Mouse (Mus musculus) monocyte, adult 5-6 weeks (primary cell): Measurements from ENCODE around the gene Sgcb. TPM values are rescaled to one million over a fixed set of nuclear protein-coding genes. Genes with fewer than 3 reads are reported as not detected.

Experiments used
- ATAC-seq: fragments of 153-309, 156-312 bp; replicated peaks from 2 replicates; pipeline ENCODE4 v1.8.0; 2017; ENCODE audit warnings: mild to moderate bottlenecking; ENCODE audit not compliant: low TSS enrichment, insufficient number of reproducible peaks, severe bottlenecking, poor library complexity, low FRiP score
- total RNA-seq: library from RNA; stranded (forward); fragments of 200-1000, 200-491, 200-594 nt; gene quantifications from 3 replicates; pipeline ENCODE4 v1.2.3, GENCODE M21; 2017

Sgcb gene
- 0.67 to 3.4 TPM (median 2.3 TPM) in 3 replicates for total RNA-seq

DNA sequence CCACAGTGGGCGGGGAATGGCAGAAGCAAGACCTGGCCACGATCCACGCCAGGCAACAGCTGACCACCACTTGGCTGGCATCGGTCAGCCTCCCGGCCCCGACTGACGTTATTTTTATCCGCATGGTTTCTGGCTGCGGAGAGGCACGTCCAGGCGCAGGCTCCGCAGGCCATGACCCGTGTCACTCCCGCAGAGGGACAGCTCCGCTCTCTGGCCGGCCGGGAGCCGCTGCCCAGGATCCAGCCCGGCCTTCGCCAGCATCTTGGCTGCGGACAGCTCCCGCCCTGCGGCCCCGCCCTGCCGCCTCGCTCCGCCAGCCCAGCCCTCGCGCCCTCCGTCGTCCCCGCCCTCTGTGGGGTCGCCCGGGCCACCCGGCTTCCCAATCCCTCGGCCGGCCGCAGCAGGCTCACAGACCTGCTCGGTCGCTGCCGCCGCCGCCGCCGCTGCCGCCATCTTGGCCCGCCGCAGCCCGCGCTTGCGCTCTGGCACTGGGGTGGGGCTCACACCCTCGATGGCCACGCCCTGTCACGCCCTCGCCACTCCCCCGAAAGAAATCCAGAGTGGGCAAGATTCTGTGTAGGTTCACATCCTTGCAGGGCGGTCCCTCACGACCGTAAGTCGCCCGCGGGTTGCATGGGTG is at the start of gene Sgcb:
TSS of gene Sgcb (minus strand) at position 530 of the 640 bp plus-strand sequence.
- ATAC-seq, result peak; percentile 18; the same call in 1 of the 2 replicates

DNA sequence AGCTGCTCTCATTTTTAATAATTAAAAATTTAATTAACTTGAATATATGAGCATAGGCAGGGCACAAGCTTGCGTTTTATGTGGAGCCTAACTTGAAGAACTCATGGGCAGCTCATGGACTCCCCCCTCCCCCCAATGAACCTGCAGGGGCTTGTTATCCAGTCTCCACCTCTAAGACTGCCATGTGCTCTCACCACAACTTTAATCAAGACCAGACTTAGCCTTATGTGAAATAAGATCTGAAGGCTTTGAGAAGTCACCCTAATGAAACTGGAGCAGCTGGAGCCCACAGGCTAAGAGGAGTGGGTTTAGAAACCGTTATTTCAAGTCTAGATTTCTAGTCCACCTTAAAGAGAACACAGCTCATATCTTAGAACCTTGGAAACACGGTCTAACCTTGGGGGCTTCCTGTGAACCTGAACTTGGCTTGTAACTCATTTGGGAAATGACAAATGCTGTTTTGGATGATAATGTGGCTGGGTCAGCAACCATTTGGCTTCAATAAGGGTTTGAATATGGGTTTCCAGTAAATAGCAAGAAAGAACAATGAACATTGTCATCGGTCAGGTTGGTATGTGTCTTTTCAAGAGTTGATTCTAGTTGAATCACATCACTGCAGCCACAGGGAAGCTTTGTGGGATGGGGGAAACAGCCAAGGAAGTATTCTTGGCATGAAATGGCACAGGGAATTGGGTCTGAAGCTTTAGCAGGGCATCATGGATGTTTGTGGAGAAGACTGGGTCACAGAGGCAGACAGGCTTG is 46.8 kb upstream of the Sgcb start:
- no peak for ATAC-seq

DNA sequence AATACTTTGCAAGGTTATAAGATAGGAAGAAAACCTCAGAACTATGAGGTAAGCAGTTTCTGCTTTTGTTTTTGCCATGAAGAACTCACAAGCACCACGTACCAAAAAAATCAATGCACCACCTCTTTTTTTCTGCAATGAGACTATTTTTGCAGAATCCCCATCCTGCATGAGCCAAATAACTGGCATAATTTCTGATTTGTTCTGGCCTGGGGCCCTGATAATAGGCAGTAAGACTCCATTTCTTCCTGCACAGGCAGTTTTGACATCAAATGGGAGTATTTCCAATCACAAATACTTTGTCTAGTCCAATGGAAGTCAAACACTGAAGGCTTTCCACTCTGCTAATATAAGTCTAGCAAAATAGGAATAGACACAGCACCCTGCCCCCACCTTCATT is 46.2 kb upstream of the Sgcb start:
- no peak for ATAC-seq

DNA sequence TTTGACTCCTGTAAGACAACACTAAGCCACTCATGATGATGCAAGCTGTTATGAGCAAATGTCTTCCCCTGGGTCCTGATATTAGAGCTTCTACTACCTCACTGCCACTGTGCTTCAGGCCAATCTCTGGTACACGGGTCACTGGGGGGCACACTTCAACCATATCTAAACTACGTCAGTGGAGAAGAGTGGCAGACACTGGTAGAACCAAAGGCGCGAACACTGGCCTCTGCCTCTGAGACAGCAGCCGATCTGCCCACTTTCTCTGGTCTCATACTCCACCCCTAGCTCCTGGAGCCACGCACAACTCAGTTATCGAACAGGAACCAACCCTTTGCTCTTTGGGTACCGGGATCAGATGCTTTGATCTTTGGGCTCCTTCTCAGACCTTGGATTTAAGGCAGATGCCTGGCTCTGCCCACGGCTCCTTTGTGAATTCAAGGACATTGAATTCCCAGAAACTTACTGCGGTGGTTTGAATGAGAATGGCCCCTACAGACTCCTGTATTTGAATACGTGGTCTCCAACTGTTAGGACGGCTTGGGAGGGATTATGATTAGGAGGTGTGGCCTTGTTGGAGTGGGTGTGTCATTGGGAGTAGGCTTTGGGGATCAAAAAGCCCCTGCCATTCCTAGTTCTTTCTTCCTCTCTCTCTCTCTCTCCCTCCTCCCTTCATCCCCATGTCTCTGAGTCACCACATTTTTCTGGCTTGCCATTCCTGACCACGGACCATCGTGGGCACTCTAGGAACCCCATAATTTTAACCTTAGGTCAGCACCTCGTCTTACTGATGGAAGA is 44.3 kb upstream of the Sgcb start:
- no peak for ATAC-seq

DNA sequence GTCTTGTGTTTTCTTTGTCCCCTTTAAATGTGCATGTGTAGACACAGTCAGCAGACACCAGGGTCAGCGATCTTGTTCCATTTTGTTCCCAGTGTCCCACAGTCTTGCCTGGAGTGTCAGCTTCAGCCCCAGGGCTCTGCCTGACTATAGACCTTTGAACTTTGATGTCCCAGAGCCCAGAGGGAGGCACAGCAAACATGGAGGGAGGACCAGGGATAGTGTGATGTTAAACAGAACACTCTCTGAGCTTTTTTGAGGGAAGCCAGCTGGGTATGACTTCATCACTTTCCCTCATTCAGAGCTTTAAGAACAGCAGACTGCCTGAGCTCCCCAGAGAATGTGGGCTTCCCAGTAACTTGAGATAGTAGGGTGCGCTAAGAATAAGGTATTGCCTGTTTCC is 42.6 kb upstream of the Sgcb start:
- no peak for ATAC-seq

DNA sequence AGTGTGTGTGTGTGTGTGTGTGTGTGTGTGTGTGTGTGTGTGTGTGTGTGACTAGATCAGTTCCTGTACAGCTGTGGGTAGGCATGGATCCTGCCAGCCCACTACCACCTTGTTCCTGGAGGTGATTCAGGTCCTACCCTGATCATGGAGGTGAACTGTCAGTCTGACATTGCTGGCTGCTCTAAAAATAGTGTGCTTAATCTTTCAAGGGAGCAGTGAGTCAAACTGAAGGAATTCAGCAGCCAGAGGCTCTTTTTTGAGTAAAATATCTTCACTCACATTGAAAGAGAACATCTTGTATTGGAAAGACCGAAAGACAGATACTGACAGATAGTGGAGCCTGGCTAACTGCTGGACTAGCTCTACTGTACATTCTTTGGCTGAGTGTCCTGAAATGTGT is 41.0 kb upstream of the Sgcb start:
- ATAC-seq, result no peak

DNA sequence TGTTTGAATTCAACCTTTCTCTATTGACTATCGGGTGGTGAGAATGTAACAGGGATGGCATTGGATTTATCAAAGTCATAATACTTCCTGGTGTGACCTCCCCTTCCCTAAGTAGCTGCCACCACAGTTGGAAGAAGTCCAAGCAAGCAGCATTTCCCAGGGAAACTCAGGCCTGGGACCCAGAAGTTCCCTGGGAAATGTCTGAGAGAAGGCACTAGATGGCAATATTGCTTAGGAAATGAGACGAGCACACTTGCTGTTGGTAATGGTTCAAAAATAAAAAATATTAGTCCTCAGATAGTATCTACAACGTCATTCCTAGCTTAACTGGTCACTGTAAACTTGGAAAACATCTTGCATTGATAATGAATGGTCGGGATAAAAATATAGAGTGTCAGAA is 38.6 kb upstream of the Sgcb start:
- no peak for ATAC-seq

DNA sequence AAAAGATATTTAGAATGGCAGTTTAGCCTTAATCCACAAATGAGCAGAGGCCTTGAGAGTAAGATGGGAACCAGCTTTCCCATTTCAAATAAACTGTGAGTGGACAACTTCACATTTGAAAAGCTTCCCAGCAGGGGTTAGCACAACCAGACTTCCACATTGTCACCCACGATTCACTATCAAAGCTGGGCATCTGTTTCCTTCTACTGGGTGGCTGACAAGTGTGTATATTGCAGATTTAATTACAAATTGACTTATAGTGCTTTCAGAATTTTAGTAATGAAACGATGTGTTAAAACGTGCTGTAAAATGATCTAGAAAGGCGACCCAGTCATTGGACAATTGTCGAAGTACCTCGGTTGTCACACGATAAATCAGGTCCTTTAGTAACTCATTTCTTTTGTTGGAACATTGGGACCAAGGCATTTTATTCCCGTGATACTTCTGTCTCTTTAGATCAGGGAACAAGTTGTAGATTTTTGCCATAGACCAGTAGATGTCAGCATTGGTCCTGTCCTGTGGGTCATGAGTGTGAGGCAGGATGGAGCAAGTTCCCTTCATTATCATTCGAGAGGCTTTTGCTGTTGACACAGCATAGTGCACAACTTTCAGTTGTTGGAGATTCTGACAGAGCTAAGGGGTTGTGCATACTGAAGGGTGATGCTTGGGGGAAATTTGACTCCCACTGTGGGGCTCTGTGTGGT is 36.3 kb upstream of the Sgcb start:
- no peak for ATAC-seq

DNA sequence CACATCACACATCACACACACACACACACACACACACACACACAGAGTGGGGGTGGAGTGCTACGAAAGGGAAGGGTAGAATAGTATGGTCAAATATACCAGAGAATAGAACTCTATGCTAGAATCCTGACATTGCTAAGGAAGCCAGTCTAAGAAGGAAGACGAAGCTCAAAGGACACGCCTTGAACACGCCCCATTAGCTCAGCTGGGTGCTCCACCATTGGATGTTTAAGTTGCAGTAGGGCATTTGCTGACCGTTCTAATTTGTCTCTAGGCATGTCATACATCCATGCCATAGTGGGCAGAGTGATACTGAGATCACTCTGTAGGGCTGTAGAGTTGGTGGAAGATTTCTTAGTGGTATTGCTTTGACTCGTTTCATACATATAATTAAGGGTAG is 35.6 kb upstream of the Sgcb start:
- ATAC-seq, result no peak

DNA sequence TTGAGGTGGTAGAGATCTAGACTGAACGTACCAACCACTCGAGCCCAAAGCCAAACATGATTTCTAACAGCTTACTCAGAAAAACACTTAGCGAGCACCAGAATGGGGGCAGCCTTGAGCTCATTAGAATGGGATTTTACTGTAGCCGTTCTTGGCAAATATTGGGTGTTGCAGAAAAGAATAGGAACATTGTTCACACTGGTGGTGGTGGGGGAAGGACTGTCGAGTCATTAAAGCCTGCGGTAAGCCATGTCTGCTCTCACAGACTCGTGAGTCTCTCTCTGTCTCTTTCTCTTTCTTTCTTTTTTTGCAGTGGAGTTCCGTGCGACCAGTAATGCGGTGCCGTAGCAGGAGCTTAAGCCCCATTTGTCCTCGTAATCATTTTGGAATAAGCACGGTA is 29.0 kb upstream of the Sgcb start:
- ATAC-seq, result no peak

DNA sequence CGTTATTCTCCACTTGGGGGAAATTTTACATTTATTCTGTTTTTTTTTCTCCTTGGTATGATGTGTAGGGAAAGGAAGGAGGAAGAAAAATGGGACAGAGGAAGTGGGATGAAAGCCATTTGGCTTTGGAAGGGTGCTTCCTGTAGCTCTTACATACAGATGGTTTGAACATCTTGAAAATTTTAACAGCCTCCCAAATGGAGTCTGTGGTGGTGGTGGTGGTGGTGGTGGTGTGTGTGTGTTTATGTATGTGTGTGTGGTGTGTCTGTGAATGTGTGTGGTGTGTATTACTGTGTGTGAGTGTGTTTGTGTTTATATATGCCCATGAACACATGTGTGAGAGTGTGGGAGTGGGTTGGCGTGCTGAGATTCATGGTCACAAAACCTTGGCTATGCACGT is 28.0 kb upstream of the Sgcb start:
- ATAC-seq, result no peak

DNA sequence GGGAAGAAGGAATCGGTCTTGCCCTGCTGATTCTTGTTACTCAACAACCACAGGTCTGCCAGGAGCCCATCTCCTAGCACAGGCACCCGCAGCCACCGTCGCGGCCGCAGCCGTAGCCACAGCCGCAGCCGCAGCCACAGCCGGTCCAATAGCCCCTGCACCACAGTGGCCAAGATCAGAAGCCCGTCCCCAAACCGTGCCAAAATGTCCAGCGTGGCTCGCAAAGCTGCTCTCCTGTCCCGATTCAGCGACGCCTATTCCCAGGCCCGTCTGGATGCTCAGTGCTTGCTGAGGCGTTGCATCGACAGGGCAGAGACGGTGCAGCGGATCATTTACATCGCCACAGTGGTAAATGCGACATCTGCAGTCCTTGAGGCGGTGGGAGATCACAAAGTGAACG is 21.8 kb upstream of the Sgcb start:
- ATAC-seq, result no peak

DNA sequence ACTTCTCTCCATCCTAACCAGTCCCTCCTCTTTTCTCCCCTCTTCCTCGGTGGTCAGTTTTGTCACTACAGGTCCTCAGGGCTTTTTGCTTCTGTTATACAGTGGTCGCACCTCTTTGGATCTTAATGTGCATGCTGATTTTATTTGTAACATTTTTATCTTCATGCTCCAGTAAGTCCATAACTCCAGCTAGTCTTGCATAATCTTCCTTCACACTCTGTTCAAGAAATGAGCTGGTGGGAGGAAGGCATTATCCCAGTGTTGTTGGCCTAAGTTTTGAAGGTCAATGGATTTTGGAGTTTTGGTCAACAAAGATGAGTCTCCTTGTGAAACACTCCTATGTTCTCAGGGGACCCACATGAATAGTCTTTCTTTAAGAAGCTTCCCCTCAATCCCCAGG is 20.3 kb upstream of the Sgcb start:
- ATAC-seq, result no peak

DNA sequence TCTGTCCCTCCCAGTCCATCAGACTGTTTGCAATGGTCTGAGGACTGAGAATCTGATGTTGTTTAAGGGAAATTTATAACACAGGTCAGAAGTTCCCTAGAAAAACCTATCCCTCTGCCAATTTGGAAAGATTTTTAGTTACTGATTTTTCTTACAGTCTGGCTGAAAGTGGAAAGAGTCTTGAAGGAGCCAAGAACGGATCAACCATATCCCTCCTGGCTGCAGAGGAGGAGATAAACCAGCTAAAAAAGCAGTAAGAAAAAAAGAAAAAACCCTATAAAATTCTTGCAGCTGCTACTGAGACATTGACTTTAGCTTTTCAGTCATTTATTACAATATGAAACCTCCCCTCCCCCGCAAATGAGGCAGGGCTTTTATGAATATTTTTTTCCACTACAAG is 19.1 kb upstream of the Sgcb start:
- ATAC-seq, result no peak

DNA sequence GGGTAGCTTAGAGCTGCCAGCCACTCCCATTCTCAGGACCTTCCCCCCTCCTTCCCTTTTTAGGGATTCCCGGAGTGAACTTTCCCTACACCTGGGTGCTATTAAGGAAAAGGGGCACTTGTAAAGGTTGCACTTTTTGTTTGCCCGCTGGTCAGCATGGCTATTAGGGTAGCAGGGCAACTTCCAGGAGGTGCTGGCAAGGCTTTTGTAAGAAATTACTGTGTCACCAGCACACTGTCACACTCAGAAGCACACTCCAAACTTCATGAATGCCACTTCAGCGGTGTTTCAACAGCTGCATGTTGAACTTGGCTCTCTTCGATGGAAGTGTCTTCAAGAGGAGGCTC is 4.2 kb upstream of the Sgcb start:
- ATAC-seq, result no peak

DNA sequence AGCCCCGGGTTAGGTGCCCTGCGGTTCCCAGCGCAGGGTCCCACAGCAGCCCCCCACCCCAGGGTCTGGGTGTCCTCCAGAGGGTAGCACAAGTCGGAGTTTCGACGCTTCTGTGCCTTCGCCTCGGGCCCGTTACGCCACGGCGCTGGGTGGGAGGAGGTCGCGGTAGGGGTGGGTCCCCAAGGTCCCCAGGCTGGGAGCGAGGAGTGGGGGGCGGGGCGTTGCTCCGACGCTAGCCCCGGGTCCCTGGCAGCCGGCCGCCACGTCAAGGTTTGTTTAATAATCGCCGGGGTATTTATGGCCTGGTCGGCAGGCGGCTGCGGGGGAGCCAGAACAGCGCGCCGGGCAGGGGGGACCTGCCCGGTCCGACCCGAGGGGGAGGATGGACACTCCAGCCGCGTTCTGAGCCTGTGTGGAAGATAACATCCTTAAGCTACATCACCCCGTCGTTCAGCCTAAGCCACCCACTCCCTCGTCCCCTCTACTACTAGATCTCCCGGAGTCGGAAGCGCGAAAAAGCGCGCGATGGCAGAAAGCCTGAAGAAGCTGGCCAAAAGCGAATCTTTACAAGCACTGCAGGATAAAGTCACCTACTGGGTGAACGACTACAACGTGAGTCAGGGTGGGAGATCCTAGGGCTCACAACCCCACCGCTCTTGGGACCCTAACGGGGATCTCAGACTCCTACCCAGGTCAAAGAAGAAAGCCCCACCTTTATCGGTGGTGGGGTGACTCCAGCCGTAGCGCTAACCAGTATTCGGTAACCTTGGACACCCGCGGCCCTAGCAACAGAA is 3.7 kb upstream of the Sgcb start, which contains the start of gene Spata18:
TSS of gene Spata18 (plus strand) at position 319 of the 794 bp plus-strand sequence.
- no peak for ATAC-seq

DNA sequence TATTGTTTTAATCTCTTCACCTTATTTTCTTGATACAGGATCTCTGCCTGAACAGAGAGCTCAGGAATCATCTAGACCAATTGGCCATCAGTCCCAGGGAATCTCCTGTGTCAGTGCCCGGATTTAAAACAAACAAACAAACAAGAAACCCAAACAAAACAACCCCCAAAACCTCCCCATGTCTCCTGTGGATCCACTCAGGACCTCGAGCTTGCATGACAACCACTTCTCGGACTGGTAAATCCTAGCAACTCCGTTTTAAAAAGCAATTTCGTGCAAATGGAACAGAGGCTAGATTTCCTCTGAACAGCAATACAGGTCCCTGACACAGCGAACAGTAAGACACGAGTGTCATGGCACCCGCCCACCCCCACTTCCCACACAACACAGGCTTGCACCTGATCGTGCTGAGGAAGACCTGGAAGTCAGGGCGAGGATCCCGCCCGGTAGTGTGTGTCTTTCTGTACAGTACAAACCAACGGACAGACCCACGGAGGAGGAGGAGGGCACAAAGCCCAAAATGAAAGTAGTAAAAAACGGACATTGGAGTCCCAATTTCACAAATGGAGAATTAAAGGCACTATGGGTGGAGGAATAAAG is 2.9 kb upstream of the Sgcb start:
- ATAC-seq, result no peak

DNA sequence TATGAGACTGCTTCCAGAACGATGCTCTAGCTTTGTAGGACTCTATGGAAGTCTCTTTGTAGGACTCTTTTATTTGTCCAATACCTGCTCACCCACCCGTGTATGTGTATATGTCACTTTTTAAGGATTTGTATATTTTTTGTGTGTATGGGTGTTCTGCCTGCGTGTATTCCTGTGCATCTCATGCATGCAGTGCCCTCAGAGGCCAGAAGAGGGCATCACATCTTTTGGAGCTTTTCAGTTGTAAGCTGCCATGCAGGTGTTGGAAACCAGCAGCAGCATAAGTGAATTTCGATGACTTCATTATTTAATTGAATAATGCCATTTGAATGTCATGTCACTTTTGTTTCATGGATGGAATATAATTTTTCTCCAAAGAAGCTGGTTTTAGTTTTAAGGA is 5.5 kb downstream of the Sgcb start:
- ATAC-seq, result no peak
